Mouse (Mus musculus): Measurements from ENCODE around the gene Cenpm.

The Cenpm gene

DNA sequence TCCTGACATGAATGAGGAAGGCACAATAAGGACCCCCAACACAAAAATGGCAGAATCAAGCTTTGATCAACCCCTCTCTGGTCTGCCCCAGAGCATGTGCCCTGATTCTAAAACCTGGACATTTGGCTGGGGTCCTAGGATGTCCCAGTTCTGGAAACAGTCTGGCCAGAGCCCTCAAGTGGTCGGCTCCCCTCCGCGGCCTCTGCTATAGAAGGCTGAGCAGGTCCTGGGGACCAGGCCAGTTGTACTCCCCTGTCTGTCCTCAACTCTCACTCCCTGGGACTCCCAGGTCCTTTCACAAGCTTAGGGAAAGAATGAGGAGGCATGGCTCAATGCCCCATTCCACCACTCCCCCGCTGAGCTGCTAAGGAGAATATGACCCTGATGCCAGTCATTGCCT, 31.3 kb downstream of the Cenpm start:
- DNase-seq (ENCODE audit: low spot score): peak; percentile 55

DNA sequence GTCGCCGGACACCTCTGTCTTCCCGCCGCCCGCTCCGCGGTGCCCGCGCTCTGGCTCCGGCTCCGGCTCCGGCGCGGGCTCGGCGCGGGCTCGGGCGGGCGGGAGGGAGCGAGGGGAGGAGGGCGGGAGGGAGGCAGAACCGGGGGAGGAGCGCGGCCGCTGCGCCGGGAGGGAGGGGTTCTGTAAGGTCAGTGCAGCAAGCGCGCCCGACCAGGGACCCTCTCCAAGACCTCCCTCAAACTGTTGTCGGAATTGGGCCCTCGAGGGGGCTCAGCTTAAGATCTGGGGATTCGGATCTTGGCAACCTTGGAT, 31.8 kb downstream of the Cenpm start, which contains the start of gene Shisa8:
Shisa8 (minus strand) TSS at position 64 of the 312 bp plus-strand sequence.
- peak; percentile 70 for DNase-seq (ENCODE audit: low spot score)

DNA sequence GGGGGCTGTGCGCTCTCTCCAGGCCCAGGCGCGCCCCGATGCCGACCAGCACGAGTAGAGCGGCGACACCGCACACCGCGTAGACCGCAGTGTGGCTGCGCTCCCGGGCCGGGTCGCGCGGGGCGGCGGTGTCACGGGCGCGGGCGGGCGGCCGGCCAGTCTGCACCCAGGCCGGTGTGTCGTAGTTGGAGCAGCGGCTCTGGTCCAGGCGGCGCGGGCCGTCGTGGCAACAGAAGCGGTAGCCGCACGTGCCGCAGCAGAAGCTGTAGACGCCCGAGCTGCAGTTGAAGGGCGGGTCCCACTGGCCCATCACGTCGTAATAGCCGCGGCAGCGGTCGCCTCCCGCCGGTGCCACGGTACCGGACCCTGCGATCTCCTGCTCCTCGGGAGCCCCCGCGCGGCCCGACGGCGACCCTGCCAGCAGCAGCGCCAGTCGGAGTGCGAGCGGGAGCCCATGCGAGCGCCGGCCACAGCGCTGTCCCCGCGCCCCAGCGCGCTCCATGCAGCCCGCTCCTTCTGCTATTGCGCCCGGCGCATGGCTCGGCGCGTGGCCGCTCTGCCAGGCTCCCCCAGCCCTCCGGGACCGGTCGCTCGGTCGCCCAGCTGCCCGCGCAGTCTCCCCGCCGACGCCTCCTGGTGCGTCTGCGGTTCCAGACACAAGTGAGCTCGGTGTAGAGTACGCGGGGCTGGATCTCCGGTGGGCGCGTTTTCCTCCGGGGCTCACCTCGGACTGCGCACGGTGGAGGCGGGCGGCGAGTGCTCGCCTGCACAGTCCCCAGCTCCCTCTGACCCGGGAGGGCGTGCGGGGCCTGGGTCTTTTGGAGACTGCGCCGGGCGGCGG, 32.4 kb downstream of the Cenpm start:
- DNase-seq (ENCODE audit: low spot score): no peak

DNA sequence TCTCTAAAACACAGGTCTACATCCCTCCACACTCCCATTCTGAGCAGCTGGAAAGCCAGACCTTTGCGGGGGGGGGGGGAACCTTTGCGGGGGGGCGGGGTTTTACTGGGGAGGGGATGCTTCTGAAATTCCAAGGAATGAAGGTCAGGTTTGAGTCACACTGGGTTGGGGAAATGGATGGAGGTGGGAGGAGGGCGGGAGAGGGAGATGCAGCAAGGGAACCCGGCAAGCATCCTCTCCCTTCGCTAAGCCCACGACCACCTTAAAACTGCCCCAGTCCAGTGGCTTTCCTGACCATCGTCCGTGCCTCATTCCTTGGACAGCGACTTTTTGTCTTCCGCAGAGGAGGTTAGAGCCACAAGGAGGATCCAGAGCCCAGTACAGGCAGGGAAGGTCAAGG, 33.3 kb downstream of the Cenpm start:
- no peak for DNase-seq (ENCODE audit: low spot score)

DNA sequence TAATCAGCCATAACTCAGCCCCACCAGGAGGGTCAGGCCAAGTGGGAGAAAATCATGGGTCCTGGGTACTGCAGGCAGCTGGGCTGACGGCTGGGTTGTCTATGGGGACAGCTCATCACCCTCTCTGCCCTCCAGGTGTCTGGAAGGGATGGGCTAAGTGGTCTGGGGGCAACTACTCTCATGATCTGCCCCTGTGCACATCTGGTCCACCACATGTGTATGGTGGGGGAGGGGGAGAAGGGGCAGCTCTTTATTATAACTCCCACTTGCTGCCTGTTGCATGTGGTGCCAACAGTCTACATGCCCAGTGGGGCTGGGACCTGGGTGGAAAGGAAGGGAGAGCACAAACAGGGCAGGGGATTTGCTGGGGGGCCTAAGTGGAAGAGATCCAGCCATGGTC, 33.7 kb downstream of the Cenpm start:
- DNase-seq (ENCODE audit: low spot score): no peak

DNA sequence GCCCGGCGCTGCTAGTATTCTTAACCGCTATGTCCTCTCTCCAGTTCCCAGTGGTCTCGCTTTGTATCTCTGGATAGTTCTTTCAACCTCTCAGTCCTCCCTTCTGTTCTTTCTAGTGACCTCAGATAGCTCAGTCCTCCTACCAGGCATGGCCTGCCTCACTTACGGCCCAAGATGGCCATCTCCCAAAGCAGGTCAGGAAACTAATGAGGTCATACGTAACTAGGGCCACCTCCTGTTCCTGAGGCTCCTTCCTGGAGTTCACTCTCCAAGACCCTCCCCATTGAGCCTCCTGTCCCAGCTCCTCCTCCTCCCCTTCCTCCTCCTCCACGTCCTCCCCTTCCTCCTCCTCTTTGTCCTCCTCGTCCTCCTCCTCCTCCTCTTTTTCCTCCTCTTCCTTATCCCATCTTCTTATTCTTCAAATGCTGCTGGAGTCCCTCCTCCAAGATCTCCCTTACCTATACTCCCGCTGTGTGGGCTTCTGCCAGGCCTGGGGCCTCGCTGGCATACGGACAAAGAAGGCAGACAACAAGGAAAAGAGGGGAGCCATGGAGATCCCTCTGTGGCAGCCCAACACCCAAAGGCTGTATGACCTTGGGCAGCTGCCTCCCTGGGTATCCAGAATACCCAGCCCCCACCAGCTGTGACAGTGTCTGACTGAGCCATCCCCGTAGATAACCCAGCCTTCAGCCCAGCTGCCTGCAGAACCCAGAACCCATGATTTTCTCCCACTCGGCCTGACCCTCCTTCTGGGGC, 35.1 kb downstream of the Cenpm start:
- DNase-seq (ENCODE audit: low spot score): no peak

DNA sequence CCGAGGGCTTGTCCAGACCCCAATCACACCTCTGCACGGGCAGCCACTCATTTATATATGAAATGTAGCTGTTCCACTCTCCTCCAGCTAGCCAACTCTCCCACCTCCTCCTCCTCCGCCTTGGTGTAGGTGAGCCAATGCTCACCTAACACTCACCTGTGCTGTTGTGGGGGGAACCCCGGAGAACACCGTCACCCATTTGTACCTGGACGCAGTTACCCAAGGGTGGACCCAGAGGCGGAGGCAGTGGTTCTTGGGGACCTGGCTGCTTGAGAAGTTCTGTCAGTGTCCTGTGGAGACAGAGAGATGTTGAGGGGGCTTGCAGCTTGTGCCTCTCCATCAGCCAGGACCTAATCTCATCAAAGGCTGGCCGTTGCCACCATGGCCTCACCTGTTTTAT, 36.2 kb downstream of the Cenpm start:
- no peak for DNase-seq (ENCODE audit: low spot score)

DNA sequence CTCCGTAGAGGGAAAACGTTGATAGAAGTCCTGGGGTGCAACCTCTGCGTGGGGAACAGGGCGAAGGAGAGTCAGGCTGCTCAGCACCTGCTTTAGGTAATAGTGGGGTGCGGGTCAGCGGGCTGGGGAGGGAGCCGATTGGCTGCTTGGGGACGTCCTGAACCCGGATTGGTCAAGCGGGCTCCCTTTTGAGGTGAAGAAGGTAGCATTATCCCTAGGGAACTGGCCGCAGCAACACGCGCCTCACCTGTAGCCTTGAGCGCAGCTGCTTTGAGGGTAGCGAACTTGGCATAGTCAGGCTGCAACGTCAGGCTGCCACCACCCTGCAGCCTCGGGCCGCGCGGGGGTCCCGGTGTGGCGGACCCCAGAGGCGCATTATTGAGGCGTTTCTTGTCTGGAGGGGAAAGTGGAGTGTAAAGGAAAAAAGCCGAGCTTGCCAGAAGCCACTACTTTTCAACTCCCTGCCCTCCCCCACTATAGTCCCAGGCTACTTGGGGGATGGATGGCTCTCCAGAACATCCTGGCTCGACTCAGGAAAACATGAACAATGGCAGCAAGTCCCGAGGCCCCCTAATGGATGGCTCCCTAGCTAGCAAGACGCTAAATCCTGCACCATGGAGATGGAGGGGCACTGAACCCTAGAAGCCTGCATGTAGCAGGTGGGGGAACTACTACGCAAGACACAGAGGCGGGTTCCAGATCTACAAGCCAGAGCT, 36.9 kb downstream of the Cenpm start:
- DNase-seq (ENCODE audit: low spot score): no peak

DNA sequence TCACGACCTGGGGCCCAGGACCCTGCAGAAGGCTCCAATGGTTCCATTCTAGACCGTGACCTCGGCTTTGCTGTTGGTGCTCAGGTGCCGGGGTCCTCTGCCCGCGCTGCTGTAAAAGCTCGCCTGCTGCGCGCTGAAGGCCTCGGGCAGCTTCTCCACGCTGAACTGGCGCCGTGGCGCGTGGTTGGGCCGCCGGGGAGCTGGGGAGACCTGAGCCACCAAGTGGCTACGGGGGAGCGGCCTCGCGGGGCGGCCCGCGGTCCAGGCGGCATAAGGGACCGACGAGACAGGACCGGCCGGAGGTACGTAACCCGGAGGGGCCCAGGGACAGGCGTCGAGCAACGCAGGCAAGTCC, 37.5 kb downstream of the Cenpm start:
- no peak for DNase-seq (ENCODE audit: low spot score)

DNA sequence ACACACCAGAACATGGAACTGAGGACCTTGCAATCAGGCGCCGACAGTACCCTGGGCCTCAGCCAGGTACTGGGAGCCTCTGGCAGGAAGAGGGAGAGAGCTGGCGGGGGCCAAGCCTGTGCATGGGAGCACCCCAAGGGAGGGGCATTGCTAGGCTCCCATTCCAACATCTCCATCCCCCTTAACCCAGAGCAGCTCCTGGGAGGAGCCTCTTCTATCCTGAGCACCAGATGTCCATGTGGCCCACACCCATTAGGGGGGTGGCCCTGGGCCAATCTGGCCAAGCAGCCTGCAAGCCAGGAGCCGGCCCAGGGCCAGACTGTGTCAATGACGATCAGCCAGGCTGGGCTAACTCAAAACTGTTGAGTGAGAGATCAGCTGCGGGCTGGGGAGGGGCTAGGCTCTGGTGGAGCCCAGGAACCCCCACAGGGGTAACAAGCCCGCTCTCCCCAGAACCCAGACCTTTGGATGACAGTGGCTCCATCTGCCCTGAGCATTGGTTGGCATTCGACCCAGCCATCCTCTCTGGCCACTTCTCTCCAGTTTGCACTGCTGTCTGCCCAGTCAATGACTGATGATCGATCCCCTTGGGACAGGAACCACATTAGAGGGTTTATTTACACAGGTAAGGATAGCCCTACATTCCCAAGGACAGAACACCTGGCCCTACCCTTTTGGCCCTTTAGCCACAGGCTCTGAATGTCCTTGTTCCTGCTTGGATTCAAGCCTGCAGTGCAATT, 38.0 kb downstream of the Cenpm start:
- DNase-seq (ENCODE audit: low spot score): peak; percentile 87

DNA sequence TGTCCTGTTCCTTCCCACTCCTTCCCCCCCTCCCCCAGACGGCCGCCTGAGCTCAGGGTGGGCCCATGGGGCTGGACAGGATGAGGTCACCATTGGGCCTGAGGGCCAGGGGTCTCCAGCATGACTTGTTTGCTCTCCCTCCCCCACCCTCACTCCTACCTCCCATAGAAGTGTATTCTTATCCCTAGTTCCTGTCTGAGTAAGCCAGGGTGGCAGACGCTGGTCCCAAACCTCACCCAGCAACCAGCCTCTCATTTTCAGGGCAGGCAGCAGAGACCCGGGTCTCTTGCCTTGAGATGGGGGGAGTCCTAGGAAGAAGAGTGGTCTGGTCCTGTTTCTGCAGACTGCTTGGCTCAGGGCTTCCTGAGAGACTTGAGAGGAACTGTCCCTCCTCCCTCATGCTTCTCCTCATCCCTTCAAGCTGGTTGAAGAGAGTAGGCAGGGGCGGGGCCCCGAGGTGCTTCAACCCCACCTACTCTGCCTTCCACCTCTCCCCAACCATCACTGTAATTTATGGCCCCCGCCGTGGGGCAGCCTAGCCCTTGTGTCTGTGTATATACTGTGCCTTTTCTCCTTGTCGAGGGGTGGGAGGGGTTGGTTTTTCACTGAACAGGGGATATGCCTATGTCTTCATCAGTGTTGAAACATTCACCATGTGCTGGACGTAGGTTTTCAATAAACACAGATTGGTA, 39.7 kb downstream of the Cenpm start:
- no peak for DNase-seq (ENCODE audit: low spot score)

DNA sequence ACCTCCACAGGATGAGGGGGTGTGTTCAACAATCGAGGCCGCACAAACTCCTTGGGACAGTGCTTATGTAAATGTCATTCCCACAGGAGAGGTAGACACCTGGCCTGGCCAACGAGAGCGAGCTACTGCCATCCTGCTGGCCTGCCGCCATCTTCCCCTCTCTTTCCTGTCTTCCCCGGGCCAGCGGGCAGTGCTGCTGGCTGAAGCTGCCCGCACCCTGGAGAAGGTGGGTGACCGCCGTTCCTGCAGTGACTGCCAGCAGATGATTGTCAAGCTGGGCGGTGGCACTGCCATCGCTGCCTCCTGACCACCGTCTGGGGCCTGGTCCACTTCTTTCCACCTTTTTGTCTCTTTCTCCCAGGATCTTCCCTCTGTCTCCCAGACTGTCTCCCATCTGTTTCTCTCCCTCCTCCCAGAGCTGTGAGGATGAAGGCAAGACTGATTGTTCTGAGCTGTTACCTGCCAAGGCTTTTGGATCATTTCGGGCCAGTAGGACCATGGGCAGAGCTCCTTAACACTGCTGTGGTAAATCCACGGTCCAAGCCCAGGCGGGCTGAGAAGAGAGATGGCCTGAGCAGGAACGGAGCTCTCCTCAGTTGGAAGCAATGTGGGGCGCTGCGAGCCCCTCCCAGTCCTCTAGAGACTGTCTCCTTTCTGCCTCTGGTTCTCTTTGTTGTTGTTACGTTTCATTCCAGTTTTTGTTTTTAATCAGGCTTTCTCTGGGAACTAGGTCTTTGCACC, 40.8 kb downstream of the Cenpm start:
- DNase-seq (ENCODE audit: low spot score): peak; percentile 69

DNA sequence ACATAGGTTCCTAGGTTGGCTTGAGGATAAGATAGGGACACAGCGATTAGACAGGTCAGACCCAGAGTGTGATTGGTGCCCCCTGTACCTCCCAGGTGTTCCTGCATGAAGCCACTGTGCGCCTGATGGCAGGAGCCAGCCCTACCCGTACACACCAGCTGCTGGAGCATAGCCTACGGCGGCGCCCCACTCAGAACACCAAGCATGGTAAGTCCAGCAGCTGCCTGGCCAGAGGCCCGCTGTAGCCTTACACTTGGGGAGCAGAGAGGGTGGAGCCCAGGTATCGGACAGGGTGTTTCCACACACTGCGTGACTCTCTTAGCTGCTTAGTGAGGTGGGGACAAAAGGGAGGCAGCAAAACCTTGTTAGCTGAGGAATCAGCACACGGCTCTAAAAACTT, 41.5 kb downstream of the Cenpm start:
- no peak for DNase-seq (ENCODE audit: low spot score)

DNA sequence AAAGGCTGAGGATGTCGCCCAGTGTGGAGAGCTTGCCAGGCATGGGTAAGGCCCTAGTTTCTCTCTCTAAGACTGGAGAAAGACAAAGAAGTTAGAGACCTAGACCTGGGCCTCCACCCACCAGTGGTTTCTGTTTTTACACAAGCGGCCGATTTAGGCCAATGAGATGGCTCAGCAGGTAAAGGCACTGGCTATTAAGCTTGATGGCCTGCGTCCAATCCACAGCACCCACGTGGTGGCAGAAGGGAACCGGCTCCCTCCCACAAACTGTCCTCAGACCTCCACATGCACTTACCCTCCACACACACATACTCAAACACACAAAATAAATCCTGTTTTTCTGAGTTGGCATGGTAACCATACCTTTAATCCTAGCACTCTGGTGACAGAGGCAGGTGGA, 42.5 kb downstream of the Cenpm start:
- no peak for DNase-seq (ENCODE audit: low spot score)

DNA sequence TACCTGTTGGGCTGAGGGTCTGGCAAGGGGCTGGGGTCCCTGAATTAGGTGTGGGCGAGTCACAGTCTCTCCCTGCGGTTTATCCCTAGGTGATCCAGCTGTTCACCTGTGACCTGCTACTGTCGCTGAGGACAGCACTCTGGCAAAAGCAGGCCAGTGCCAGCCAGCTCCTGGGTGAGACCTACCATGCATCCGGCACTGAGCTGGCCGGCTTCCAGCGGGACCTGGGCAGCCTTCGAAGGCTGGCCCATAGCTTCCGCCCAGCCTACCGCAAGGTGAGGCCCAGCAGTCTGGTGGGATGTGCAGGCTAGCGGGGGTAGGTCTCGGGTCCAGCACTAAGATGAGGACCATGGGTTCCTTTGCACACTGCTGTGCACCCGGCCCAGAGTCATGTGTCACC, 45.0 kb downstream of the Cenpm start:
- no peak for DNase-seq (ENCODE audit: low spot score)

DNA sequence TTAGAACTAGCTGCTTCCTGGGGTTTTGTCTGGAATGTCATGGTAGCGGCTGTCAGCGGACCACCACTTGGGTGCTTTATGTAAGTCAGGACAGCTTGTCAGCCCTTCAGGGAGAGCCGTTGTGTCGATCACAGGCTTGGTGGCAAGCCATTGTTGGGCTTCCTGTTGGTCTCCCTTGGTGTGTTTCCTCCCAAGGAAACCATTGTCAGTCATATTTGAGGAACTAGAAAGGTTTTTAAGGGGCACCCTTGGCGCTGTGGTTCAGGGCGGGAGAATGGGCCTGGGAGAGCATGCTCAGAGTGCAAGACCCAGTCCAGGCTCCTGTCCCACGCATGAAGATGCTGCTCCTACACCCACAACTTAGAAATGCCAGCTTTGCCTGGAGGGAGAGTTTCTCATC, 46.2 kb downstream of the Cenpm start:
- no peak for DNase-seq (ENCODE audit: low spot score)

DNA sequence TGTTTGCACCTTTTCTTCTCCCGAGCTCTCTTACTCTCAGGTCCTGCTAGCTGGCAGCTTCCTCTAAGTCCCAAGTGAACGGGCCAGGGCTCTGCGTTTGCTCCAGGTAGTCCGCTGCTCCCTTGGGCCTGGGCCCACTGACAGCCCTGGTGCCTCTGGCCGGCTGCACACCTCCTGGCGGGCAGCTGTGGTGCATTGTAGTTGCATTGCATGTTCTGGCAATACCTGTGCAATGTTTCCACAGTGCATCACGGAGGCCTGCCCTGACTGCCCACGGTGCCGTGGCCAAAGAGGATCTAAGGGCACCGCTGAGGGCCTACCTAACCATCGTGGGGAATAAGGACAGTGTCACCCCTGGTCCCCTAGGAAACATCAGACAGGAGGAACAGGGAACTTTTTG, 46.6 kb downstream of the Cenpm start:
- DNase-seq (ENCODE audit: low spot score): no peak

DNA sequence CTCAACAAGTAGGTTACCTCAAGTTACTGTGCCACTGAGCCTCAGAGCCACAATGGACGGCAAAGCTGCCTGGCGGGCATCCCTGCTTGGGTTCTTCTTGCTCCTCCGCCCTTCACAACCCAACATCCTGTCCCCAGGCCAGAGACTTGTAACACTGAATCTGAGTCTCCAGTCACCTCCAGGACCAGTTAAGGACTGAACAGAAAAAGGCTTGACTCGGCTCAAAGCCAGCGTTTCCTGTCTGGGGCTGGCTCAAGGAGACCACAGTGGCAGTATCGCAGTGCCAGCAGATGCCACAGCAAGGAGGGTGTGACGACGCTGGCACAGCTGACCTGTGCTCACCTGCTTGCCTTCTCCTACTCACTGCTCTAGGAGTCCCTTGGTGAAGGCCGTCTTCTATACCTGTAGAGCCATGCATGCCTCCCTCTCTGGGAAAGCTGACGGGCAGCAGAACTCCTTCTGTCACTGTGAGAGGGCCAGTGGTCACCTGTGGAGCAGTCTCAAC, 47.2 kb downstream of the Cenpm start:
- no peak for DNase-seq (ENCODE audit: low spot score)

DNA sequence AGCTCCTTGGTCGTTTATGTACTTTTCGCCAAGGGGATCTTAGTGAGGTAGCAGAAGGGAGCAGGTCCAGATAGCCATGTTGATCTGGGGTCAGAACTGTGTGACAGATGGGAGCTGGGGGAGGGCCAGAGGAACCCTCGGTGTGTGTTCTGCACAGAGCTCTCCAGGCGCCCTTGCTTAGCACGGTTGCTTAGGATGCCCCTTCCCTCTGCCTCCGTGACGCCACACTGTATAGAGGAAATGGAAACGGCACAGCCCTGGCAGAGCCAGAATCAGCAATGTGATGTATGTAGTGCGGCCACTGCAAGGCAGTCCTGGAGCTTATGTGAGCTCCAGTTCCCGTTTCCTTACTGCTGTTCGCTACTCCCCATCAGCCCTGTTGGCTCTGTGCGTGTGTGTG, 48.2 kb downstream of the Cenpm start:
- DNase-seq (ENCODE audit: low spot score): no peak

DNA sequence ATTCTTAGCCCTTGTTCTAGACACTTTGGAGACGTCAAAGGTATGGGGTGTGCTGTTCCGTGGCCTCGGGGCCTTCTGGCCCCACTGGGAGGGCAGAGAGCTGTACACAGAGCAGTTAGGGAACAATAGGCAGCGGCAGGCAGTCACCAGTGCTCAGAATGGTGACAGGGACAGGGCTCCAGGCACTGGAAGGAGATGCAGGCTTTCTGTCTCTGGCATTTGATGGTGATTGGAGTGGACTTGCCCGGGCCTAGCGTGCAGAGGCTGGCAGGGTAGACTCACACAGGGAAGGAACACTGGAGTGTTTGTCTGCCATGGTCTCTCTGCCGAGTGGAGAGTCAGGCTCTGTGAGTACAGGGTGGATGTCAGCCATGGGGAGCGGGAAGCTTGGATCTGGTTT, 51.9 kb downstream of the Cenpm start:
- DNase-seq (ENCODE audit: low spot score): no peak

Measured in testis, postnatal 10 days (tissue).